Mouse (Mus musculus) embryonic facial prominence, embryonic 10.5 days (tissue): ENCODE data around the gene Tmem230. TPM values are rescaled to one million over a fixed set of nuclear protein-coding genes. Genes with fewer than 3 reads are reported as not detected.
"Not testable (repeated sequence)": the region's sequence is repeated elsewhere in the genome, so short reads cannot be mapped to it uniquely, and the experiment has no call there.

Source experiments
- DNase-seq: peaks from one replicate; pipeline ENCODE4 v3.0.0-alpha.2; 2017; ENCODE audit warnings: low spot score
- H3K27ac ChIP-seq: fragments of 300-500 bp; sonication (generic); replicated peaks from 2 replicates; pipeline ENCODE4 v1.5.1; 2016; ENCODE audit warnings: mild to moderate bottlenecking
- H3K27me3 ChIP-seq: fragments of 300-500 bp; sonication (generic); replicated peaks from 2 replicates; pipeline ENCODE4 v1.6.1; 2016; ENCODE audit warnings: low read depth, mild to moderate bottlenecking; ENCODE audit not compliant: poor library complexity, severe bottlenecking
- H3K36me3 ChIP-seq: fragments of 300-500 bp; sonication (generic); replicated peaks from 2 replicates; pipeline ENCODE4 v1.6.1; 2016; ENCODE audit warnings: mild to moderate bottlenecking, moderate library complexity
- H3K4me1 ChIP-seq: fragments of 300-500 bp; sonication (generic); 2 replicates; pipeline ENCODE4 v1.6.1; 2016
- H3K4me3 ChIP-seq: fragments of 300-500 bp; sonication (generic); 2 replicates; pipeline ENCODE4 v1.5.1; 2016; ENCODE audit warnings: mild to moderate bottlenecking, moderate library complexity
- H3K9me3 ChIP-seq: fragments of 300-500 bp; sonication (generic); 2 replicates; pipeline ENCODE4 v1.6.1; 2016; ENCODE audit warnings: mild to moderate bottlenecking
- WGBS: fragments of 180-500 bp; shearing (Covaris S2); methylation state at CpG from one replicate; pipeline ENCODE4 v1.1.7; 2016; 5-methylcytosine and 5-hydroxymethylcytosine counted together
- polyA plus RNA-seq: library from polyadenylated mRNA; unstranded; fragments of >200 nt; fragmentation: Nextera tagmentation; extraction: Ambion mirVana; gene quantifications from 2 replicates; pipeline ENCODE4 v1.2.1, GENCODE M21; 2016

Gene Tmem230
- polyA plus RNA-seq, 1 experiment from 2014 or later = 43.8 TPM

DNA sequence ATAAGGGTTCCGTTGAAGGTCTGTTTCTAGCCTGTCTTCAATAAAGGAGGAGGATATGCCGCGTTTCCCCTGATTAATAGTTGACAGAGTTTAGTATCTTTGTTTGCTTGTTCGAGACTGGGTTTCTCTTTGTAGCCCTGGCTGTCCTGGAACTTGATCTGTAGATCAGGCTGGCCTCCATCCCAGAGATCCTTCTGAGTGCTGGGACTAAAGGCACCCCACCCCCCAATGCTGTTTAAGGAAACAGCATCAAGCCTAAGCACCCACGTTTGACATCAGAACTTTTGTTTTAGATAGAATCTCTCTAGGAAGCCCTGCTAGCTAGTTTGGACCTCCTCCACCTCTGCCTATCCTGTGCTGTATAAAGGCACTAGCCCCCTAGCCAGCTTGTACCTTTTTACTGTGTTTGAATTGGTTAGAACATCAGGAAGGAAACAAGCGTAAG lies 16.7 kb upstream of the Tmem230 start:
- no peak for DNase-seq
- H3K27me3 ChIP-seq = no peaks in the 10 kb centered on the region
- H3K27ac ChIP-seq = peak overlapping the region; percentile 92
- peaks cover 16% of the 10 kb centered on the region for H3K4me1 ChIP-seq
- H3K36me3 ChIP-seq = no peaks in the 10 kb centered on the region
- H3K4me3 ChIP-seq = peak overlapping the region; percentile 95
- no peaks in the 10 kb centered on the region for H3K9me3 ChIP-seq
- 16% methylated on average over 6 of the region's 6 CpGs for WGBS

DNA sequence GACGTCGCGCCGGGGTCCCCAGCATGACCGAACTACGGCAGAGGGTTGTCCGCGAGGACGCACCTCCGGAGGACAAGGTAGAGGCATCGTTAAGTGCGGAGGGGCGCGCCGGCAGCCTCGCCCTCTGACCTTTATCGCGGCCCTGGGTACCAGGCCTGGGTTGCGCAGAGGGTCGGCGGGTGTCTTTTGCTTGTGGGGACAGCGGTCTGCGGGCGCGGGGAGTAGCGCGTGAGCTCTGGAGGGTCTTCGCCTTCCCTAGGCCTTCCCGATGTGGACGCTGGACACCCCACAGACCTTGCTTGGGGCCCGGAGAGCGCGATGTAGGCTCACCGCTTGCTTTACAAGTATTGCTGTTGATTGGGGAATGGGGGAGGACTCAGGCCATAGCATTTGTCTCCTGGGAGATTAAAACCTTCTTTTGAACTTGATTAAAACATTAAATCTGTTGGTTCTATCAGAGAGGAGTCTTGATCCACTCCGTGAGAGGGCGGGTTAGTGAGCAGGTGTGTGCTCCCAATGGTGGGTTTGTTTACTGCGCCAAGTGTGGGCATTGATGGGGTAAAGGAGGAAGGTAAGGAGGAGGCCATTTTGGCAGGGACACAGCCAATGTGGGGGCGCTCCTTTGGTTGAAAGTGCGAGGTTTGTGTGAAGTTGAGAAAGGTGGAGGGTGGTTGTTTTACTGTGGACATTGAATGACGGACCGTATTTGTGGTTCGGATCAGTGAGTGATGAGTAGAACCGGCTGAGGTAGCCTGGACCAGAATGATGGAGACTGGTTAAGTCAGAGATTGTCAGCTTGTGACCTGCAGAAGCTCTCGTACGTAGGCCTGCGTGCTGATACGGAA lies 16.0 kb upstream of the Tmem230 start:
- DNase-seq = peak; percentile 53
- Histone ChIP-seq H3K4me3 (peak overlapping the region; percentile 95), H3K36me3 (no peaks in the 10 kb centered on the region), H3K27me3 (no peaks in the 10 kb centered on the region), H3K9me3 (no peaks in the 10 kb centered on the region), H3K4me1 (peaks cover 16% of the 10 kb centered on the region), H3K27ac (peak overlapping the region; percentile 92)
- under 1% methylated on average over 47 of the region's 47 CpGs for WGBS

DNA sequence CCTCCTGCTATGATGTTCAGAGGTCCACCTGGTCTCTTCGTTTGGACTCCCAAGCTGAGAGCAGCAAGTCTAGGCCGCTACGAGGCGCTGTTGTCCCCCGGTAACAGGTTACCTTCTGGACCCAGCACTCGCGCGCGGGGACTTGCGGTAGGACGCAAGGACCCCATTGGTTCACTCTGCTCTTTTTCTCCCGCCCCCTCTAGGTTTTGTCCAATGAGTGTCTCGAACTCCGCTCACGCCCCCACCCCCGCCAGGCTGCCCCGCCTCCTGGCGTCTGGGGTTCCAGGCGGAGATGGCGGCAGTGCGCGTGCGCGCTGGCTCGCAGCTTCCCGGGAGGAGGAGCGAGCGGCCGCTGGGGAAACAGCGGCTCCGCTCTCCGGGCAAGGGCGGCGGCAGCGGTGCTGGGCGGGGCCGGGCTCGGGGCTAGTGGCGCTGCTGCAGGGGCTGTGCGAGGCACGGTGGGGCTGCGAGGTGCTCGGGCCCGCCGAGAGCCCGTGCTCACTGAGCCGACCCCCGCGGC lies 15.3 kb upstream of the Tmem230 start, which contains the start of gene Cds2:
Gene Cds2, plus strand, starts transcription at position 270 of the 520 bp plus-strand sequence.
- under 1% methylated on average over 49 of the region's 49 CpGs for WGBS
- Histone ChIP-seq H3K36me3 (no peaks in the 10 kb centered on the region), H3K27ac (peak within 1 kb of the TSS; percentile 92), H3K4me1 (peaks cover 16% of the 10 kb centered on the region), H3K4me3 (peak within 1 kb of the TSS; percentile 95), H3K27me3 (no peaks in the 10 kb centered on the region), H3K9me3 (no peaks in the 10 kb centered on the region)
- peak; percentile 99 for DNase-seq

DNA sequence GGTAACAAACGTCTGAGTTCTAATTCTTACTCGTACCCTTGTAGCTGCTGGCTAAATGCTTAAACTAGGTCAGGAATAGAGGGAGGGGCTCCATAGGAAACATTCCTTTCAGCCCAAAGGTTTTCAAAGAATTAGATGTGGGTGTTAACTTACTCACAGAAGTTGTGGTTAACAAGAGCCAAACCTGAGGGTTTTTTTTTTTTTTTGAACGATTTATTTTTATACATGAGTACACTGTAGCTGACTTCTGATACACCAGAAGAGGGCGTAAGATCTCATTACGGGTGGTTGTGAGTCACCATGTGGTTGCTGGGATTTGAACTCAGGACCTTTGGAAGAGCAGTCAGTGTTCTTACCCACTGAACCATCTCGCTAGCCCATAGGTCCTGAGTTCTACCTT lies 14.6 kb upstream of the Tmem230 start:
- H3K27ac ChIP-seq = no peak overlapping the region
- H3K4me1 ChIP-seq = peaks cover 16% of the 10 kb centered on the region
- H3K27me3 ChIP-seq = no peaks in the 10 kb centered on the region
- no peak overlapping the region for H3K4me3 ChIP-seq
- H3K9me3 ChIP-seq = no peaks in the 10 kb centered on the region
- WGBS = 81% methylated on average over 6 of the region's 6 CpGs
- DNase-seq = no peak
- H3K36me3 ChIP-seq = peaks cover 2% of the 10 kb centered on the region

DNA sequence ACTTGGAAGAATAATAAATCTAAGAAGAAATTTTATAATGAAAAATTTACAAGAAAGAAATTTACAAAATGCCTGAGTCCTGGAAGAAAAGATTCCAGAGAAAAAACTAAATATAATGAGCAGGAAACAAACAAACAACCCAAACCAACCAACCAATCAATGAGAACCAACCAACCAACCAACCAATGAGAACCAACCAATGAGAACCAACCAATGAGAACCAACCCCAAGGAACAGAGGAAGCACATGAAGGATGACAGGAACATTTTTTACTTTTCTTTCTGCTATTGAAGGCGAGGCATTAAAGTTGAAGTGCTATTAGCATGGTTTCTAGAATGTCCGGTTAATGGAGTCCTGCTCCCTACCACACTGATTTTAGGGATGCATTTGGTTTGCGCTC lies 13.0 kb upstream of the Tmem230 start:
- Histone ChIP-seq H3K4me3 (no peak overlapping the region), H3K9me3 (no peaks in the 10 kb centered on the region), H3K27ac (no peak overlapping the region), H3K36me3 (peaks cover 7% of the 10 kb centered on the region), H3K27me3 (no peaks in the 10 kb centered on the region), H3K4me1 (peaks cover 16% of the 10 kb centered on the region)
- no peak for DNase-seq
- 90% methylated on average over 3 of the region's 3 CpGs for WGBS

DNA sequence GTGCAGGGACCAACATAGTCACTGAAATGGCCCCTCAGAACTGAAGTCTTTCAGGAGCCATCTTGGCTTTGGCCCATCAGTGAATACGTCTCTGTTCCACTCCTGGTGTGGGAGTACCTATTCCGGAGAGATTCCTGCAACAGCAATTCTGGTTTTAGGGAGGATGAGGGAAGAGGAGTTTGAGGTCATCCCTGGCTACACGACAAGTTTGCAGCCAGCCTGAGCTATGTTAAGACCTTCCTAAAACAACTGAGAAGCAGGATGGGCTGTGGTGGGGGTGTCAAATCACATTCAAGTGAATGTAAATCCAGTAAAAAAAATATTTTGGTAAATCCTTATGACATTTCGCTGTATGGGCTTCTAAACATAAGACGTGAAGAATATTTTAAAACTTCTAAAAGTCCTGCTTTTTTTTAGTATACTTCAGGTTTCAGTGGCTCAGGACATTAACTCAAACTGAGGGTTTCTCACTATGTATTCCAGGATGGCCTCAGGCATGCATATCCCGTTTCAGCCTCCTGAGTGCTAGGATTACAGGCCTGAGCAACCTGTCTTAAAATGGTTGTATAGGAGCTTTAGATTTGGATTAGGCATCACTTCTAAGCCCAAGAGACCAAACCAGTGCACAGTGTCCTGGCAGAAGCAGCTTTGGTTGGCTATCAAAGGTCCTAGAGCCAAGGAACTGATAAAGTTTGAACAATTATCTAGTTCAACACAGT lies 9.9 kb upstream of the Tmem230 start:
- 93% methylated on average over 6 of the region's 6 CpGs for WGBS
- H3K4me3 ChIP-seq = no peak overlapping the region
- peaks cover 7% of the 10 kb centered on the region for H3K36me3 ChIP-seq

DNA sequence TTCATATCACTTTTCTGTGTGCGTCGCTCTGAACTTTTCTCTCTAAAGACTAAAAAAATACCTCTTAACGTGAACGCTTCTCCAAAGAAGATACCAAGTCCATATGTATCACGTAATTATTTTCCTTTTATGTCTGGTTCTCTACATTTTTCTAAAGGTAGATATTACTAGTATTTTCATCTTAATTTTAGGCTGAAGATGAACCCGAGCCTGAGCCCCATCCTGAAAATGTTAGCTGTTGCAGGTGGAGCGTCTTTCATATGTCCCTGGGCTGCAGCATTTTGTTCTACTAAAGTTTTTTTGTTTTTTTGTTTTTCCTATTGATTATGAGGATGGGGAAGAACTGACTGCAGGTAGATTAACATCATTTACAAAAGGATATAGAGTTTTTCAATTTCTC lies 6.0 kb upstream of the Tmem230 start:
- WGBS = 2% methylated on average over 7 of the region's 7 CpGs
- peaks cover 34% of the 10 kb centered on the region for H3K36me3 ChIP-seq
- H3K9me3 ChIP-seq = no peaks in the 10 kb centered on the region
- peak overlapping the region; percentile 88 for H3K27ac ChIP-seq
- peaks cover 29% of the 10 kb centered on the region for H3K4me1 ChIP-seq
- H3K27me3 ChIP-seq = no peaks in the 10 kb centered on the region
- H3K4me3 ChIP-seq = peak overlapping the region; percentile 69
- DNase-seq = no peak

More for the DNA sequence above, 9.9 kb upstream of the Tmem230 start:
- Histone ChIP-seq H3K27ac (no peak overlapping the region), H3K4me1 (peaks cover 4% of the 10 kb centered on the region; the same call in 1 of the 2 replicates), H3K27me3 (no peaks in the 10 kb centered on the region), H3K9me3 (no peaks in the 10 kb centered on the region)
- DNase-seq = no peak

DNA sequence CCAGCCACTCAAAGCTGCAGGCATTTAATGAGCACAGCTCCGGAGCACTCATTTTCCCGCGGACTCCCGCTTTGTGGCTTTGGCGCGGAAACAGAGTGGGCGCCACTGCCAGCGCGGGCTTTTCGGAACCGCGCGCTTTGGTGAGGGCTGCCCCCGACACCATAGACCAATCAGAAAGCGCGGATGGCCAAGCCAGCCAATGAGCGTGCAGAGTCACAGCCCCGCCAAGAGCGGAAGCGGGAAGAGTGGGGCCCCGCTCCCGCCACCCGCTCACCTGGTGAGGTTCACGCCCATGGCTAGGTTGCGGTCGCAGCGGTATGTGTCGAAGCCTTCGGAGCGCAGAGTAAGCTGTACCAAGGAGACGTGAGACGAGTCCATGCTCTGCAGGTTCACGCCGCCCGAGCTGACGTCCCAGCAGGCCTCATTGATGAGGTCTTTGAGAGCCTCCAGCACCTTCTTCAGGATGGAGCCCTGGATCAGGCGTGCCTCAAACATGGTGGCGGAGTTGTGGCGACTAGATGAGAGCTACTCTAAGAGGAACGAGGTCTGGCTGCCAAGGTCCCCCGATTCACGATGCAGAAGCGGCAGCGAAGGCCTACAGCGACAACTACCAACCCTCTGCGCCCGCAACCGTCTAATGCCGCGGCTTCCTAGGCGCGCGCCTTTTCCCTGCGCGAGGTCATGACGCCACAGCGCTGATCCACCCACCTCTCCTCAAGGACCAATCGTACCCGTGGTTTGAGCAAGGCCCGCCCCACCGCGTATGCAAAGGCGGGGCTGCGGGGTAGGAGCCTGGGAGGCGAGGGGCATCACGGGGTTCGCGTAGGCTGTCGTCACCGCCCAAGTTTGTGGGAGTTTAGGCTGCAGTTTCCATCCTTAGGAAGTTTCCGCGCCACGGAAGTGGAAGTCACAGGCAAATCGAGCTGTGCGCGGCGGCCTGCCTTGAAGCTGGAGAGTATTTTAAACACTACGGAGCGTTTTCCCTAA lies 5.2 kb upstream of the Tmem230 start, which contains the start of gene Pcna:
Gene Pcna, minus strand, starts transcription at position 773 of the 987 bp plus-strand sequence.
- Histone ChIP-seq H3K9me3 (no peaks in the 10 kb centered on the region), H3K4me1 (peaks cover 37% of the 10 kb centered on the region), H3K36me3 (peaks cover 41% of the 10 kb centered on the region), H3K4me3 (peak within 1 kb of the TSS; percentile 69), H3K27me3 (no peaks in the 10 kb centered on the region), H3K27ac (peak within 1 kb of the TSS; percentile 88)
- WGBS = under 1% methylated on average over 79 of the region's 79 CpGs
- peak; percentile 98 for DNase-seq

DNA sequence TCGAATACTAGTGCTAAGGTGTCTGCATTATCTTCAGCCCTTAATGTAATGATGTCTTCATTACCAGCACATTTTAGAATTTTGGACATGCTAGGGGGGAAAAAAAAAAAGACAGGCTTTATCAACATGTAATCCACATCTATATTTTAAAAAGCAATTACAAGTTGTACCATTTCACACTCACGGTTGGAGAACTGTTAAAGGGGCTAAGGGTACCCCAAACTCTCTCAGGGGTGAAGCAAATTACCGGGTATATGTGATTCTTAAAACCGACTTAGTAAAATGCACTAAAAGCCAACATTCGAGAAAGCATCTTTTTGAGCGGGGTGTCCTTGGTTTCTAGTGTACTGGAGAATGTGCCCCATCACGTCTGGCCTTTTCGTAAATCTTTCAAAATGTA lies 4.3 kb upstream of the Tmem230 start:
- Histone ChIP-seq H3K36me3 (peaks cover 39% of the 10 kb centered on the region), H3K4me1 (peaks cover 42% of the 10 kb centered on the region), H3K27ac (peak overlapping the region; percentile 88), H3K9me3 (no peaks in the 10 kb centered on the region), H3K4me3 (peak overlapping the region; percentile 69), H3K27me3 (no peaks in the 10 kb centered on the region)
- DNase-seq = no peak
- WGBS = 11% methylated on average over 8 of the region's 8 CpGs

DNA sequence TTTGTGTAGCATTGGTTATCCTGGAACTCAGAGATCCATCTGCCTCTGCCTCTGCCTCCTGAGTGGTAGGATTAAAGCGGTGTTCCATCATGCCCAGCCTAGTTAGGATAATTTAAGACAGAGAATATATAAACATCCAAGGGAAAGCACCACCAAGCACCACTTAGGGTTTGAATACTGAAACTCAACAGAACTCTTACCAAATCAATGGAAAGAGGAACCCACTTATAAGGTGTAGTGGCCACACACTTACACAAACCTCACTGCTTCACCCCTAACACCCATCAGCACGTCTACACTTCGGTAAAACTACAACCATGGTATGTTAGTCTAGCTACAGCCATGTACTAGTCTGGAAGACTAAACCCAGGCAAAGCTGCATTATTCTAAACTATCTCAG lies 4.2 kb downstream of the Tmem230 start:
- Histone ChIP-seq H3K9me3 (no peaks in the 10 kb centered on the region), H3K27me3 (no peaks in the 10 kb centered on the region), H3K4me3 (no peak overlapping the region), H3K27ac (no peak overlapping the region), H3K4me1 (peaks cover 14% of the 10 kb centered on the region), H3K36me3 (peaks cover 54% of the 10 kb centered on the region)
- no peak for DNase-seq
- 93% methylated on average over 3 of the region's 3 CpGs for WGBS

DNA sequence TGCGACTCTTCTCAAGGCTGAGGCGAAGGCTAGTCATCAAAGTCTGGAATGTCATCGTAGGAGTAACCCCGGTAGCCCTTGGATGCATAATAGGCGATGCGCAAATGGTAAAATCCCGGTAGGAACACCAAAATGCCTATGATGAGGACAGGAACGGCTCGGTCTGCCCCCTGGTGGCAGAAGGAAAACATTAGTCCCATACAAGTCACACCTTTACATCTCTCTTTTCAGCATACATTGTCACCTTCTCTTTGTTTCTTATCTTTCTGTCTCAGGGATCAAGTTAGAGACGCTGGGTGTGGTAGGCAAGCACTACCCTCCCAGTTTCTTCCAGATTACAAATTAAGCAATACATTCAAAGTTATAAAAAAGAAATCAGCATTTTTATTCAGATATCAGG lies 7.2 kb downstream of the Tmem230 start:
- not testable (repeated sequence) for H3K9me3 ChIP-seq
- H3K36me3 ChIP-seq = peaks cover 40% of the 10 kb centered on the region

DNA sequence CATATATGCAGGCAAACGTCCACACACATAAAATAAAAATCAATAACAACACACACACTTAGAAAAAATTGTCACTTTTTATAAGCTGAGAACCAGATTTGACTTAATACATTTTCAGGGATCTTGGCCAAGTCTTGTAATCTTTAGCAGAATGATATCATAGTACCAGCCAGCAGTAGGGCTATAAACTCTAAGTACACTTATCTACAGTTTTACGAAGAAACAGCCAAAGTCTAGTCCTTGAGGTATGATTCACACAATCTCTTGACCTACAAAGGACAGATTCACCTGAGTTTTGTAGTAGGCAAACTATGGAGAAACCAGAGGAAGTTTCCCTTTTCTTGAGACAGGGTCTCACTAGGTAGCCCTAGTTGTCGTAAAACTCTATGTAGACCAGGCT lies 8.2 kb downstream of the Tmem230 start:
- H3K27me3 ChIP-seq, H3K4me3 ChIP-seq, H3K4me1 ChIP-seq, H3K9me3 ChIP-seq, DNase-seq, H3K27ac ChIP-seq: not testable (repeated sequence)
- WGBS = 90% methylated on average over 3 of the region's 3 CpGs
- H3K36me3 ChIP-seq = peaks cover 32% of the 10 kb centered on the region

More for the DNA sequence above, 7.2 kb downstream of the Tmem230 start:
- not testable (repeated sequence) for H3K27me3 ChIP-seq, H3K4me3 ChIP-seq, H3K4me1 ChIP-seq, H3K27ac ChIP-seq
- 26% methylated on average over 10 of the region's 10 CpGs for WGBS
- peak; percentile 59 for DNase-seq
